Mouse (Mus musculus) erythroblast, embryonic 14.5 days (primary cell): ENCODE measurements around the gene Hagh.

Source experiments
- GATA1 ChIP-seq: IDR thresholded peaks from 2 replicates; pipeline ENCODE4 v1.6.1; 2012; ENCODE audit warnings: low read length, inconsistent platforms, mixed read lengths
- TAL1 ChIP-seq: IDR thresholded peaks from 3 replicates; pipeline ENCODE4 v1.6.1; 2012; ENCODE audit warnings: low read length, inconsistent platforms, mixed read lengths

- TF ChIP-seq GATA1 (no peak), TAL1 (no peak)
Observed at GRCm38 (mm10) chr17:24896993-24897269, 57.0 kb downstream of the Hagh start.
